Mouse (Mus musculus) C2C12 (cell line): ENCODE data around the gene Tas2r143. TPM values are rescaled to one million over a fixed set of nuclear protein-coding genes. Genes with fewer than 3 reads are reported as not detected.

ENCODE experiments used
- H3K27me3 ChIP-seq: one replicate; pipeline ENCODE4 v1.6.1; 2011; ENCODE audit not compliant: control insufficient read depth, insufficient read depth, insufficient read length
- H3K36me3 ChIP-seq: one replicate; pipeline ENCODE4 v1.6.1; 2011; ENCODE audit not compliant: control insufficient read depth, insufficient read depth
- H3K4me3 ChIP-seq: one replicate; pipeline ENCODE4 v1.5.1; 2011; ENCODE audit warnings: mild to moderate bottlenecking, control low read depth; ENCODE audit not compliant: poor library complexity, insufficient read depth, severe bottlenecking
- H3K79me2 ChIP-seq: one replicate; pipeline ENCODE4 v1.6.1; 2011; ENCODE audit not compliant: control insufficient read depth, insufficient read depth
- H3K79me3 ChIP-seq: one replicate; pipeline ENCODE4 v1.6.1; 2011; ENCODE audit warnings: low read depth, control low read depth
- H3ac ChIP-seq: one replicate; pipeline ENCODE3; 2011; ENCODE audit warnings: low read depth; ENCODE audit not compliant: control insufficient read depth, insufficient read length
- CEBPB ChIP-seq: IDR thresholded peaks from one replicate; pipeline ENCODE4 v1.6.1; 2011; ENCODE audit warnings: low read depth, mild to moderate bottlenecking, control low read depth, moderate library complexity
- CTCF ChIP-seq: IDR thresholded peaks from one replicate; pipeline ENCODE4 v1.5.1; 2011; ENCODE audit not compliant: control insufficient read depth, insufficient read depth, insufficient read length
- FOSL1 ChIP-seq: IDR thresholded peaks from one replicate; pipeline ENCODE4 v1.8.0; 2011; ENCODE audit warnings: mild to moderate bottlenecking, low read length; ENCODE audit not compliant: poor library complexity, insufficient read depth, severe bottlenecking
- MAX ChIP-seq: IDR thresholded peaks from one replicate; pipeline ENCODE4 v1.6.1; 2011; ENCODE audit warnings: mild to moderate bottlenecking, control low read depth
- MYOD1 ChIP-seq: IDR thresholded peaks from one replicate; pipeline ENCODE4 v1.6.1; 2011; ENCODE audit warnings: low read depth; ENCODE audit not compliant: control insufficient read depth, insufficient read length
- MYOG ChIP-seq: IDR thresholded peaks from one replicate; pipeline ENCODE4 v1.6.1; 2011; ENCODE audit not compliant: control insufficient read depth, insufficient read length; ENCODE audit errors: extremely low read depth
- USF1 ChIP-seq: IDR thresholded peaks from one replicate; pipeline ENCODE4 v1.6.1; 2011; ENCODE audit warnings: low read depth, mild to moderate bottlenecking, control low read depth, moderate library complexity
- polyA plus RNA-seq: library from polyadenylated mRNA; unstranded; fragments of >200 nt; fragmentation: generic; extraction: Trizol; gene quantifications from one replicate; pipeline ENCODE4 v1.2.1, GENCODE M21; 2012; ENCODE audit warnings: missing spikeins

Gene Tas2r143
- polyA plus RNA-seq, 1 experiment, result not detected

DNA sequence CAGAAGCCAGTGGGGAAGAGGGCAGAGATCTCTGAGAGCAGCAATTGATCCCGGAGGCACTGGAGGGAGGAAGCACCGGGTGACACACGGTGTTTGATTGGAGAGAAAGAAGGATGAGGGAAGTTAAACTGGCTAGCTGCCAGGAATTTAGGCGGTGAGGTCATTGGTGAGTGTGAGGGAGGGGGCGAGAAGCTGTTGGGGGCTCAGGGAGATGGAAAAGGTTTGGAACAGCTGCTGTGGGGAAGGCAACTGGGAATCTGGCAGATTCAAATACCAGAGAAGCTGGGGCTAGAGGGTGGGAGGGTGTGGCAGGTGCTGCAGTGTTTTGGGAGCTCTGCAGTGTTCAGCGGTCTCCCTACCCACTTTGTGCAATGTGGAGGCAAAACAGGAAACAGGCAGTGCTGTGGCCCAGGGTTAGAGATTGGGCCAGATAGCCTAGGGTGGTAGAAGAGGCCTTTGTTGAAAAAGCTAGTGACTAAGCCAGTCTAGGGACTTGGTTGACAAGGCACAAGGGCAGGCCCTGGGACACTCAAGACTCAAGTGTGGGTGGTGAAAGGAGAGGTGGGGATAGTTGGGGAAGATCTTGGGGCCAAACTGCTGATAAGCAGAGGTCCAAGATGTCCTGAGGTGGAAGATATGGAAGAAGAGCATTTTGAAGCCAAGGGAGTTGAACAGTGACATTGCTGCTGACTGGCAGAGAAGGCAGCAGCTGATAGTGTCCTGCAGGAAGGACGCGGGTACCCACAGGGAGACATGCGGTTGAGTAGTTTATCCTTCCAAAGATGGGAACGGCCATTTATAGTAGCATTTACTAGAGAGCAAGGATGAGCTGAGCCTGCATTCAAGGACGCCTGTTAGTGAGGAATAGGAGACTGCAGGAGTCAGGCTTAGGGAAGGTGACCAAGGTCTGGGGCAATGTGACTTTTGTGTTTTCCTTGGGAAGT is 45.7 kb upstream of the Tas2r143 start:
- peaks cover 83% of the 10 kb centered on the region for H3K79me2 ChIP-seq
- peaks cover 62% of the 10 kb centered on the region for H3K79me3 ChIP-seq
- no peaks in the 10 kb centered on the region for H3K27me3 ChIP-seq
- no peak for TF ChIP-seq MYOG
- peak; percentile 90 for TF ChIP-seq MYOD1
- no peak for TF ChIP-seq CTCF
- peak overlapping the region; percentile 47 for H3ac ChIP-seq
- H3K36me3 ChIP-seq, result peaks cover 87% of the 10 kb centered on the region
- H3K4me3 ChIP-seq, result no peak overlapping the region

DNA sequence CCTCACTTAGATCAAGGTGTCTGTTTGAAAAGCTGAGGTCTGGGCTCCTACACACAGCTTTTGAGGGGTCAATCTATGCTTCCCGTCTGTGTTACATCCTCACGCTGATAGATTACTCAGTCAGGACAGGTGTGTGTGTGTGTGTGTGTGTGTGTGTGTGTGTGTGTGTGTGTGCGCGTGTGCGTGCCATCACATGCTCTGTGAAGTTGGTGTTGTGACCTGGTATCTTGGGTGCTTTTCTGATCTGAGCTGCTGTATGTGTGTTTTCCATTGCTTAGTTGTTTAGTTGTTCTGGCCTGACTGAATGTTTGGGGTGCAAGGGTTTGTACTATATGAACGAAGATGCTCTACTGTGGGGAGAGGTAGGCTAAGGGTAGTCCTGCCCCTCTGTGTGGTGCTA is 44.7 kb upstream of the Tas2r143 start:
- H3K79me3 ChIP-seq, result peaks cover 59% of the 10 kb centered on the region
- no peaks in the 10 kb centered on the region for H3K27me3 ChIP-seq
- TF ChIP-seq MAX (no peak), CTCF (no peak), MYOD1 (no peak), CEBPB (no peak), MYOG (no peak), FOSL1 (no peak), USF1 (no peak)
- no peak overlapping the region for H3K4me3 ChIP-seq
- no peak overlapping the region for H3ac ChIP-seq
- H3K79me2 ChIP-seq, result peaks cover 78% of the 10 kb centered on the region
- H3K36me3 ChIP-seq, result peaks cover 97% of the 10 kb centered on the region

DNA sequence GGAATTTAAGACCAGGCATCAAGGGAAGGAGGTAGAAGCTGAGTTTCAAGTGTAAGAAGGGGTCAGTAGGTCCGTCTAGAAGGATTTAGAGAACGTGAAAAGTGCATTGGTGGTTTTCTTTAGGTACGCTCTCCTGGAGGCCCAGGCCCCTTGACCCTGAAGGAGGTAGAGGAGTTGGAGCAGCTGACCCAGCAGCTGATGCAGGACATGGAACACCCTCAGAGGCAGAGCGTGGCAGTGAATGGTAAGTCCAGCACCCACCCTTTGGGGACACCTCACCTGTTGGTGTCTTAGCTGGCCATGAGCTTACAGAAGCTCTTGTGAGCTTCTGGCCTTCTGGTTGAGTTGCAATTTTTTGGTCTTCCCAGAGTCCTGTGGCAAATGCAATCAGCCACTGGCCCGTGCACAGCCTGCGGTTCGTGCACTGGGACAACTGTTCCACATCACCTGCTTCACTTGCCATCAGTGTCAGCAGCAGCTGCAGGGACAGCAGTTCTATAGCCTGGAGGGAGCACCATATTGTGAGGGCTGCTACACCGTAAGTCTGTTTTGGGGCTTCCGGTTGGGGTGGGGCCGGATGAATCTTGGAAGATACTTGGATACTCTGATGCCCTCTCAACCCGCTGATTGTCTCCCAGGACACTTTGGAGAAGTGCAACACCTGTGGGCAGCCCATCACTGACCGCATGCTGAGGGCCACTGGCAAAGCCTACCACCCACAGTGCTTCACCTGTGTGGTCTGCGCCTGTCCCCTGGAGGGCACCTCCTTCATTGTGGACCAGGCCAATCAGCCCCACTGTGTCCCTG is 44.0 kb upstream of the Tas2r143 start:
- Histone ChIP-seq H3K79me2 (peaks cover 72% of the 10 kb centered on the region), H3K79me3 (peaks cover 52% of the 10 kb centered on the region), H3K36me3 (peaks cover 96% of the 10 kb centered on the region), H3K27me3 (no peaks in the 10 kb centered on the region), H3K4me3 (no peak overlapping the region), H3ac (peak overlapping the region; percentile 26)
- TF ChIP-seq MAX (no peak), MYOD1 (peak; percentile 3)

DNA sequence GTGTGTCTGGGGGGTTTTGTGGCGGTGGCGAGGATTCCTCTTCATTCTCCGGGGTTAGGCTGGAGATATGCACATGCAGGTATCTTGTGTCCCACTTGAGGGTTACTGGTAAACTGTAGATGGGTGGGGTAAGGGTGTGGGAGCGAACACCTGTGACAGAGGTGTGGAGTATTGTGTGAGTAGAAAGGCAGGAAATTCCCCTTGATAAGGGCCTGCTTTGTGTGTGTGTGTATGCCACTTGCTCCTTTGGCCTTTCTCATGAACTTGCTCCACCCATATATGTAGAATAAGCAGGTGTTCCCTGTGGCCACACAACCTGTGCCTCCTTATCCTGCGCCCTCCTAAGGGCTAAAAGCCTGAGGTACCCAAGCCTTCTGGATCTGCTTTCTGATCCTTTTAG is 43.1 kb upstream of the Tas2r143 start:
- peaks cover 62% of the 10 kb centered on the region for H3K79me2 ChIP-seq
- peaks cover 87% of the 10 kb centered on the region for H3K36me3 ChIP-seq
- H3ac ChIP-seq, result no peak overlapping the region
- no peak for TF ChIP-seq CTCF
- TF ChIP-seq CEBPB, result no peak
- TF ChIP-seq FOSL1, result no peak
- TF ChIP-seq USF1, result no peak
- TF ChIP-seq MYOG, result no peak
- no peak for TF ChIP-seq MYOD1
- H3K27me3 ChIP-seq, result no peaks in the 10 kb centered on the region
- no peak overlapping the region for H3K4me3 ChIP-seq
- peaks cover 43% of the 10 kb centered on the region for H3K79me3 ChIP-seq

DNA sequence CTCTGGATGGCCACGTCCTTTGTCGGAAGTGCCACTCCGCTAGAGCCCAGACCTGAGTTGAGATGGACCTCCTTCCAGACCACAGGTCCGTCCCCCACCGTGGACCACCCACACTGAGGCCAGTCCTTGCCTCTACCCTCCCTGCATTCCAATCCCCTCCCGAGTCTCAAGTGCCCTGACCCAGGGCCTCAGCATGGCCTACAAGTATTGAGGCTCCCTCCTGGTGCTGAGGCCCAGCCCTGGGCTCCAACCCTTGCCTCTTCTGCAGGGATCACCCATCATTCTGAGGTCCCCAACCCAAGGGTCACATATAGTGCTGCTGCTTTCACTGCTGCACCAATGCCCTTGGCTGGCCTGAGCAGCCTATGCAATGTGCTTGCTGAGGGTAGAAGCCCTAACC is 42.1 kb upstream of the Tas2r143 start:
- peaks cover 77% of the 10 kb centered on the region for H3K36me3 ChIP-seq
- H3K4me3 ChIP-seq, result no peak overlapping the region
- TF ChIP-seq CTCF (no peak), CEBPB (no peak), MAX (no peak), MYOD1 (no peak), MYOG (no peak), USF1 (no peak), FOSL1 (no peak)
- H3ac ChIP-seq, result no peak overlapping the region
- no peaks in the 10 kb centered on the region for H3K27me3 ChIP-seq
- H3K79me3 ChIP-seq, result peaks cover 33% of the 10 kb centered on the region
- peaks cover 53% of the 10 kb centered on the region for H3K79me2 ChIP-seq
